ENCODE assay signal across 8 mouse cellular contexts in genomic region chr1:132557901-132558631, GRCm38 (mm10). TPM values are rescaled to one million over a fixed set of nuclear protein-coding genes. Genes with fewer than 3 reads are reported as not detected.
DNase-seq lines count a peak whose midpoint lies in the region; ATAC-seq and TF ChIP-seq lines count a peak whose summit lies in the region.

No protein-coding gene starts in this region.

- H3K27me3 ChIP-seq in heart, embryonic 10.5 days (ENCODE audit: insufficient read depth, poor library complexity, severe bottlenecking): peaks cover 65% of the 10 kb centered on the region
- peaks cover 2% of the 10 kb centered on the region; the same call in 1 of the 2 replicates for H3K27me3 ChIP-seq in kidney, embryonic 14.5 days (ENCODE audit: control insufficient read depth, insufficient read depth, low read length)
- H3K27me3 ChIP-seq in stomach, postnatal 0 days (ENCODE audit: control insufficient read depth, insufficient read depth, low read length): no peaks in the 10 kb centered on the region

- H3K4me1 ChIP-seq in heart, embryonic 10.5 days: peaks cover 25% of the 10 kb centered on the region
- peaks cover 9% of the 10 kb centered on the region; the same call in 1 of the 2 replicates for H3K4me1 ChIP-seq in kidney, embryonic 14.5 days (ENCODE audit: control insufficient read depth, insufficient read depth, low read length)
- H3K4me1 ChIP-seq in stomach, postnatal 0 days (replicated peaks; ENCODE audit: control insufficient read depth, insufficient read depth): peaks cover 6% of the 10 kb centered on the region; the same call in 1 of the 2 replicates

- no peak overlapping the region for H3K4me3 ChIP-seq in heart, embryonic 10.5 days
- H3K4me3 ChIP-seq in kidney, embryonic 14.5 days (ENCODE audit: low read length): no peak overlapping the region
- H3K4me3 ChIP-seq in stomach, postnatal 0 days (ENCODE audit: low read depth, low read length): no peak overlapping the region

- DNase-seq in ovary, adult 18-20 months (ENCODE audit: low spot score): peak; percentile 62
- DNase-seq in ovary, postnatal 10 days (ENCODE audit: low spot score): no peak
- peak; percentile 54 for DNase-seq in embryo, embryonic 9.5 days (ENCODE audit: extremely low spot score)
- DNase-seq in heart, embryonic 10.5 days (ENCODE audit: low spot score): no peak
- peak; percentile 76 for DNase-seq in stomach, postnatal 0 days (ENCODE audit: low spot score)
- no peak for DNase-seq in spleen, adult 18-20 months

- no peak for TF ChIP-seq CTCF in stomach, postnatal 0 days (IDR thresholded peaks at IDR 0.05; ENCODE audit: low read depth)

- no peak overlapping the region for H3K9ac ChIP-seq in kidney, embryonic 14.5 days (ENCODE audit: low read depth, low read length)
- H3K9ac ChIP-seq in stomach, postnatal 0 days (ENCODE audit: low read length): no peak overlapping the region

- peak overlapping the region; percentile 50; the same call in 1 of the 2 replicates for H3K27ac ChIP-seq in heart, embryonic 10.5 days
- no peak overlapping the region for H3K27ac ChIP-seq in kidney, embryonic 14.5 days (ENCODE audit: low read depth, low read length)
- no peak overlapping the region for H3K27ac ChIP-seq in stomach, postnatal 0 days (replicated peaks)

- no peak for TF ChIP-seq EP300 in stomach, postnatal 0 days (optimal IDR thresholded peaks at IDR 0.05)

- H3K36me3 ChIP-seq in heart, embryonic 10.5 days: no peaks in the 10 kb centered on the region
- H3K36me3 ChIP-seq in kidney, embryonic 14.5 days (ENCODE audit: control insufficient read depth, insufficient read depth, low read length): no peaks in the 10 kb centered on the region
- no peaks in the 10 kb centered on the region for H3K36me3 ChIP-seq in stomach, postnatal 0 days (ENCODE audit: control insufficient read depth, insufficient read depth, low read length)

- no peaks in the 10 kb centered on the region for H3K9me3 ChIP-seq in heart, embryonic 10.5 days
- H3K9me3 ChIP-seq in kidney, embryonic 14.5 days (ENCODE audit: control insufficient read depth, low read length): no peaks in the 10 kb centered on the region
- no peaks in the 10 kb centered on the region for H3K9me3 ChIP-seq in stomach, postnatal 0 days (ENCODE audit: control insufficient read depth, low read length)

- peak; percentile 53; the same call in 1 of the 2 replicates for ATAC-seq in kidney, embryonic 14.5 days (ENCODE audit: low FRiP score, low TSS enrichment)
- ATAC-seq in megakaryocyte progenitor cell, adult 5-6 weeks (replicated peaks; ENCODE audit: poor library complexity): 0 out of 2 replicates have a peak, but pooled peaks have one; percentile 31
- peak; percentile 90 for ATAC-seq in stomach, postnatal 0 days (ENCODE audit: low FRiP score, low TSS enrichment)

- WGBS in heart, embryonic 10.5 days: 18% methylated on average over 9 of the region's 9 CpGs
- WGBS in kidney, embryonic 14.5 days: 19% methylated on average over 9 of the region's 9 CpGs
- 20% methylated on average over 9 of the region's 9 CpGs for WGBS in stomach, postnatal 0 days

- H3K4me2 ChIP-seq in kidney, embryonic 14.5 days (replicated peaks; ENCODE audit: low read depth, low read length): no peak overlapping the region
- no peak overlapping the region for H3K4me2 ChIP-seq in stomach, postnatal 0 days (replicated peaks; ENCODE audit: low read depth)

RNA-seq across cellular contexts. Expression of gene Cntn2, which starts 15.0 kb away (rescaled TPM):
- polyA plus RNA-seq in heart, embryonic 10.5 days (2016; fragmentation: Nextera tagmentation; extraction: Ambion mirVana): 0.14 and 0.67 TPM in 2 replicates
- polyA plus RNA-seq in kidney, embryonic 14.5 days (2014; fragmentation: Nextera tagmentation; extraction: Ambion mirVana): 0.26 and 0.32 TPM in 2 replicates
- total RNA-seq in megakaryocyte progenitor cell, adult 5-6 weeks (2015): not detected in 2 replicates
- not detected in 2 replicates for total RNA-seq in megakaryocyte progenitor cell, adult 5-6 weeks (2017)
- polyA plus RNA-seq in stomach, postnatal 0 days (2015; fragmentation: Nextera tagmentation; extraction: Ambion mirVana): 0.04 and 0.13 TPM in 2 replicates

RNA-seq across cellular contexts. Expression of gene Tmem81, which starts 52.0 kb away (rescaled TPM):
- polyA plus RNA-seq in heart, embryonic 10.5 days (2016; fragmentation: Nextera tagmentation; extraction: Ambion mirVana): 1.2 and 1.3 TPM in 2 replicates
- polyA plus RNA-seq in kidney, embryonic 14.5 days (2014; fragmentation: Nextera tagmentation; extraction: Ambion mirVana): 1.1 and 2.1 TPM in 2 replicates
- total RNA-seq in megakaryocyte progenitor cell, adult 5-6 weeks (2015): 3.0 and 4.7 TPM in 2 replicates
- 4.3 and 4.9 TPM in 2 replicates for total RNA-seq in megakaryocyte progenitor cell, adult 5-6 weeks (2017)
- polyA plus RNA-seq in stomach, postnatal 0 days (2015; fragmentation: Nextera tagmentation; extraction: Ambion mirVana): 0.56 and 0.76 TPM in 2 replicates

Comparison
In these comparisons a context has a peak if more than half of its experiments do, and no peak if none do; other contexts are left out.
1. DNase-seq: peak in ovary, adult 18-20 months (single experiment), embryo, embryonic 9.5 days (single experiment) and stomach, postnatal 0 days (single experiment); none in ovary, postnatal 10 days (single experiment), heart, embryonic 10.5 days (single experiment) and spleen, adult 18-20 months (0 of 2).
2. ATAC-seq: peak in every context shown above with its lines; median percentile 90 in stomach, postnatal 0 days; 53 in kidney, embryonic 14.5 days; 31 in megakaryocyte progenitor cell, adult 5-6 weeks.